Mouse (Mus musculus) spleen, postnatal 14 days (tissue): ENCODE data around the gene Tespa1.
"Not testable (repeated sequence)": the region's sequence is repeated elsewhere in the genome, so short reads cannot be mapped to it uniquely, and the experiment has no call there.

Source experiments
- DNase-seq, 2 experiments: peaks; one replicate each; pipeline ENCODE4 v3.0.0; 2021 to 2022; ENCODE audit warnings: low spot score in 2 of 2

Gene Tespa1

DNA sequence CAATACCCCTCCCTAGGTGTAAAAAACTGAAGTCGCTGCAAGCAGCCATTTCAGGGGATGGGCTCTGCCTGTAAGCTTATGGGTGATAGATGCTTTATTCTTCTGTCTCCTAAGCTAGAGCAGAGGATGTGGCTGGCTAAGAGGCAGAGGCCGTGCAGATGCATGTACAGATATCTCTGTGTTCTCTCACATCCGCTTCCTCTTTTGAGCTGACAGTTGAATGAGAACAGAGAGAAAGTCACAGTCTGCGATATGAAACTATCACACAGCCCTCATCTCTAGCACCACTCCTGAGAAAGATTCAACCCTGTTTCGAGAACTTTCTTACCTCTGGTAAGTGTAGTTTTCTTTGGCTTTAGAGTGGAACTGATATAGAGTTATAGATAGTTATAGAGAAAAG is at the start of gene Tespa1:
Gene Tespa1 (plus strand): TSS at position 234 of the 400 bp plus-strand sequence.
- peak; percentile 10 to 11 for DNase-seq

DNA sequence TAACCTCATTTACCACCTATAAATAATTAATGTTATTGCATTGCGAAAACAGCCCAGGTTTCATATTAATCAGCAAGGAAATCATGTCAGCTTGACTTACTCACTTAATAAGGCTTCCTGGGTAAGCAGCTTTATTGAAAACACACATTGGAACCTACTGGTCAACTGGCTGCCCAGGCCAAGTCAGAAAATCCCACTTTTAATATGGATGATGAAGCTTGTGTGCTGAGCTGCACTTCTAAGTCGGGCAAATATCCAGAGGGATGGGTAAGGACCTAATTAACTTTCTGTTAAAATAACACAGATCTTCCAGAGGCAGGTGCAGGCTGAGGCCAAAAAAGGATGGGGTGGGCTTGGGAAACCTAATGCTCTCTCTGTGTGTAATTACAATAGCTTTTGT is 46.9 kb upstream of the Tespa1 start:
- DNase-seq, result no peak

DNA sequence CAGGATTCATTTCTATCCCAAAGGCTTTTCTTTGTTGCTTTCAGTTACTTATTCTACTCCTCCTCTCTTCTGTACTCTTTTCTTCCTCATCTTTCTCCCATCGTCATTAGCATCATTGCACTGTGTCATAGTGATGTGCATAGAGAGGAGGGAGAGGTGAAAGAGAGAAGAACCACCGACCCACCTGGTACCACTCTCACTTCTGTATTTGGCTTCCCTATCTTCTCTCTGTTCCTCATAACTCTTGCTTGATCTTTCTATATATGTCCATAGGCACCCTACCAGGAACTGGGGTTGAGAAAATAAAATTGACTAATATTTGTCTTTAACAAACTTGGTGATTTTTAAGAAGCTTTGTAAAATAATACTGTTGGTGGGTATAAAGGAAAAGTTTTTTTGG is 46.2 kb upstream of the Tespa1 start:
- DNase-seq, result no peak

DNA sequence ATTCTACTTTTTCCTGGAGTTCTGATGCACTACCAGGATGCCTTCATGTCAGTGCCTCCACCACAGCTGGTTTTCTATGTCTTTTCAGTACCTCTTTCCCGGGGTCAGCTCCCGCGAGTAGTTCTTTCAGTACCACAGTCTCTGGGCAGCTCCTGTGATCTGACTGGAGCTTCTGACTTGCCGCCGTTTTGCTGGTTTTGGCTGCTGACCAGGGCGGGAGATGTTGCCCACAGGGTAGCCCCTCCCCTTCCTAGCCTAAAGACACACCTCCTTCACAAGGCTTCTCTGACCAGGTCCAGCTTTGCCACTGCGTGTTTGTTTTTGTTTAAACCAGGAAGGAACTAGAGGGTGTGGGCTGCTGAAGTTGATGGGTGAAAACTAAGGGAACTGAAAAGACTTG is 42.6 kb upstream of the Tespa1 start, which contains the start of gene Neurod4:
Gene Neurod4 (minus strand): TSS at position 175 of the 400 bp plus-strand sequence.
- no peak for DNase-seq

DNA sequence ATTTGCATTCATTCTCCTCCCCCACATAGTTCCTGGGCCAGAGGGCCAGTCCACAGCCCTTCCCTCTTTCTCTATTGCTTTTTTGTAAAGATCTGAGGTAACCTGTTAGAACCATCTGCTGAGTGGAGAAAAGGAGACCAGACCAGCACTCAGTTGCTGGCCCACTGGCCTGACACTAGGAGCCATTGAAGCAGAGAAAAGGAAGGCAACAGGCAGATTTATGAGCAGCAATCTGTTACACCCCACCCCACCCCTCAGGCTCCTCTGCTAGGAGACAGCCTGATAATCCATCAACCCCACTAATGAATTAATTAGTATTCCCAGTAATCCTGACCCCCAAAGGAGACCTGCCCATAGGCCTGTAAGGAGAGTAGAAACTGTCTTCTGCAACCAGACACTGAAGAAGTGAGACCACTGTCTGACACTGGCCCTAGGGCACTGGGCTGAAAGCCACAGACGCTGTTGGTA is 40.7 kb upstream of the Tespa1 start:
- no peak for DNase-seq

DNA sequence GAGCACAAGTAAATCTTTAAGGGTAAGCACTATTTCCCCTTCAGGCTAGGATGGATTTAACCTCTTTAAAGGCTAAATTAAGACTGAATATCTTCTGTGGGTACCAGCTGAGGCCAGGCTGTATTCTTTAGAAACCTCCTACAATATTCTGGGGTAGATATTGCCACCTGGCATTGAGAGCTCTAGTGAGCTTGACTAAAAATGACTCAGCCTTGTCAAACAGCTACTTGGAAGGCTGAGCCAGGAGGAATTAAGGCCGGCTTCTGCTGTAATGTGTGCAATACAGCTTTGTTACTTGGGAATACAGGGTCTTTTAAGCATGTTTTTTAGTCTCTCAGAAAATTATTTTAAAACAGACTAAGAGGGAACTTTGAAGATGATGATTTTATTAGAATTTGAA is 35.5 kb upstream of the Tespa1 start:
- no peak for DNase-seq

DNA sequence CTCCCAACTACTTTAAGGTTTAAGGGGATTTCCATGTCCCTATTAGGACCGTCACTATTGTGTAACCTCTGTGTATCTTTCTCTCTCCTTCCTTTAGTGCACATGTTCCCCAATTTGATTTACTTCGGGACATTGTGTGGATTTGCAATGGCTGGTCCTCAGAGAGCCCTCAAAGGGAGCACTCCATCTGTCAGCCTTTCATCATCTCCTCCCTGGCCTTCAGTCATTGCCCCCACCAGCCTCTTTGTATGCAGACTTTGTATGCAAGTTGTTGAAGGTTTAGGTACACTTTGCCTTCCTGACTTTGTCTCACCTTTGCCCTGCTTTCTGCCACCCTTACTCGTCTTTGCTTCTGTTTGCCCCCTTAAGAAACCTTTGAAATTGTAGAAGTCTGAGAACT is 34.7 kb upstream of the Tespa1 start:
- DNase-seq, result no peak

DNA sequence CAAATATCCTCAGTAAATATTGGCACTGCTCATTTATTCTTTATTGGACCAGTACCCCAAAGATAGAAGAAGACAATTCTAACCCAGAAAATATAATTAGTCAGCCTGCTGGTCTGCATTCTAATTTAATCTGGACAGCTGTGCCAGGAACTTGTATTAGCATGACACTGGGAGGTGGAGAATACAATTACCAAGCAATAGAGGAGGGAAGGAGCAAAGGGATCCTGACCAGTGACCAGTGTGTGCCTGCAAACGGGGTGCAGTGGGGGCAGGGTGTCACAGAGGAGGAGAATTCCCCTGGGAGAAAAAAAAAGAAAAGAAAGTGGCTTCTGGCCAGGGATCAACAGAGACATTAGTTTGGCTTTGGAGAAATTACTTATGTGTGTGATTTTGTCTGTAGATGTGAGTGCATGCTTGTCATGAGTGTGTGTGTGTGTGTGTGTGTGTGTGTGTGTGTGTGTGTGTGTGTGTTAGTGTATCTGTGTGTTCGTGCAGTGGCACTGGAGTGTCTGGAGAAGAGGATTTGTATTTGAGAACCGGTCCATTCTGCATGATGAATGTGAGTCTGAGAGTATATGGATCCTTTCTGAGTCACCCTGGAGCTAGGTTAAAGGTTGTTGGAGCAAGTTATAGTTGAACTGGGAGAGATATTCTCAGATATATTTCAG is 28.8 kb upstream of the Tespa1 start:
- DNase-seq, result no peak

DNA sequence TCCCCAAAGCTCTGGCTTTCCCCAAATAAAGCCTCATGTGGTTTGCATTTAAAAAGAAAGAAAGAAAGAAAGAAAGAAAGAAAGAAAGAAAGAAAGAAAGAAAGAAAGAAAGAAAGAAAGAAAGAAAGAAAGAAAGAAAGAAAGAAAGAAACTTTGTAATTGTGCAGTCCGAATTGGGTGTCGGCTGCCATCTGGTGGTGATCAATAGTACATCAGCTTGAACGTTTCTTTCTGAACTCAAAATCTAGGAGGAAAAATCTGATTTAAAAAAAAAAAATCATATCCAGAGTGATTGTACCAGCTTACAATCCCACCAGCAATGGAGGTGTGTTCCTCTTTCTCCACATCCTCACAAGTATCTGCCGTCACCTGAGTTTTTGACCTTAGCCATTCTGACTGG is 23.9 kb upstream of the Tespa1 start:
- DNase-seq, result not testable (repeated sequence)

DNA sequence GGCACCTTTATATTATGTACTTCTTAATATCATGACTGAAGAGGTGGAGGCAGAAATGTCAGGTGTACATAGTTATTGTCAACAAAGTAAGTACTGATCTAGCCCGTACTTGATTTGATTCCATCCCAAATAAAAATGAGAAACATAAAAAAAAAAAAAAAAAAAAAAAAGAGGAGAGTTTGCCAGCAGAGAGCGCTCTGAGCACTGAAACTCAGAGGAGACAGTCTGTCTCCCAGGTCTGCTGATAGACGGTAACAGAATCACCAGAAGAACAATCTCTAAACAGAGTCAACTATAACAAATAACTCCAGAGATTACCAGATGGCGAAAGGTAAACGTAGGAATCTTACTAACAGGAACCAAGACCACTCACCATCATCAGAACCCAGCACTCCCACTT is 18.5 kb upstream of the Tespa1 start:
- DNase-seq, result not testable (repeated sequence)

DNA sequence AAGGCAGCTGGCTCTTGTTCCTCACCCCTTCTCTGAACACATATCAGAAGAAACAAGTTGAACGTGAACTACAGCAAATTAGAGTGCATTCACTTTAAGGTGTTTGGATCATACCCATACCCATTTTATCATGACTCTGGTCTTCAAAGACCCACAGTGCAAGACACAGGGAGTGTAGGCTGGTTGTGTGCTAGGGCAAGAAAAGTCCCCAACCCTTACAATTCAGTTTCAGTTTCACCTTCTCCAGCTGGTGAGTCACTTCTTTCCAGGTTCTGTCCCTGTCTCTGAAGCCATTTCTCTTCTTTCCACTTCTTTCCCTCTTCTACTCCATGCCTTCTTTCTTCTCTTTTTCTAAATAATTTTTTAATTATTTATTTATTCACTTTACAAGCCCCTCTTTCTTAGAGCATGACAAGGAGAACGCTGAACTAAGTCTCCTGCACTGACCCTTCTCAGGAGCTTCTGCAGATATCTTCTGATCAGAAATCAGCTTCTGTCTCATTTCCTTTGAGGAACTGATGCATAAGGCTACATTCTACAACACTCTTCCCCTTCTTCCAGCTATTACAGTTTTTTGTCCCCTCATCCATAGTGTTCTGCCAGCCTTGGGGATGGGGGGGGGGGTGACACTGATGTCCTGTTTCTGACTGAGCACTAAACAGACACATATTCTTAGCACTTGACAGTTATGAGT is 11.0 kb upstream of the Tespa1 start:
- DNase-seq, result no peak

DNA sequence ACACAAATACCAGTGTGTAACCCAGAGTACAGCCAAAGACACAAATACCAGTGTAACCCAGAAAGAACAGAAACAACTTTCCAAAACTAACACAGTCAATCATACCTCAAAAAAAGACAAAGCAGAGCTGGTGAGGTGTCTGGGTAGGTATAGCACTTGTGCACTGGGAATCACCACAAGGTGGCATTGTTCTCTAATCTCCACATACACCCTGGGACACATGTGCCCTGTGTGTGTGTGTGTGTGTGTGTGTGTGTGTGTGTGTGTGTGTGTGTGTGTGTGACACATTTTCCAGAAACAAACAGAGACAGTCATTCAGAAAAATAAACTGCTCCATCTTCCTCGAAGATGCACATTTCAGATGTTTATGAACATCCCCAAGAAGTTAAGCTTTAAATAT is 9.1 kb upstream of the Tespa1 start:
- DNase-seq, result no peak

DNA sequence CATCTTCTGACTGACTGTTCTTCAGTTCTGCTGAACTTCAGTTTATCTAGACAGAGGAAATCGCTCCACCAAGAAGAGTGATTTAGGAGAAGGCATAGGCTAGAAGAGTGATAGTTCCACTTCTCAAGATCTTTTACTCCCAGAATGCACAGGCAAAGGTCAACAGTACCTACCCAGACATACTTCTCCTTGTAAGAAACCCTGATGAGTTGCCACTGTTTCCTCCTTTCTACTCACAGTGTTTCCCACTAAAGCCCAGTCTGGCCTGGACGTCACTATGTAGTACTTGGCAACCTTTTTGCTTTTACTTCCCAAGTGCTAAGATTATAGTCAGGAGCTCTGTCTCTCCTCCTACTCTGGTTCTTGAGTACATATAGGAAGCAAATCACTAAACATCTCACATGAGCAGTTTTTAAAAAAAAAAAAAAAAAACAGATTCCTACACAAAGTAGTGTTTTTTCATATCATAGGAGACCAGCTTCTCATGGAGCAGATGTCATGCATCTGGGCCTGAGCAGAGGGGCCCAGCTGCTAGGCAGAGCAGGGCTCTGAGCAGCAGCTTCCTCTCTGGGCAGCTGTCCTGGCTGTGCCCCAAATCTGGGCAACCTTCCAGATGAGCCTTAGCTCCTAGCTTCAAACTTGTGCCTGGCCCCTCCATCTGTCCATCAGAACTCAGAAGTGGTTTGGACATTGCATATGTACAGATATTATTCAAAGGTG is 8.4 kb upstream of the Tespa1 start:
- no peak for DNase-seq

DNA sequence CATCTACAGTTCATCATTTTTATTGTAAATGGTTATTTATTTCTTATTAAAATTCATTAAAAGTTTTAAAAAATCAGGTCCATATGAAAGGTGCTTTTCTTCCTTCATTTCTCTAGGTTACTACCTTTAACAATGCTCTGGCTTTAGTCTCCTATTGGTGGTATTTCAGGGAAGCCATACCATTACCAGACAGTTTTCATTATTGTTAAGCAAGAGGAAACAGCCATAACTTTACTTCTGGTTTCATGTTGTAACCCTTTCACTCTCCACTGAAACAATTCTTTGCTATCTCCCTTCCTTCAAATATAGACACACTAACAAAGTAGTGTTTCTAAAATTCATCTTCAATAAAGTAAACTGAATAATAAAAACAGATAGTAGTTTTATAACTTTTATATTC is 6.8 kb upstream of the Tespa1 start:
- DNase-seq, result no peak

DNA sequence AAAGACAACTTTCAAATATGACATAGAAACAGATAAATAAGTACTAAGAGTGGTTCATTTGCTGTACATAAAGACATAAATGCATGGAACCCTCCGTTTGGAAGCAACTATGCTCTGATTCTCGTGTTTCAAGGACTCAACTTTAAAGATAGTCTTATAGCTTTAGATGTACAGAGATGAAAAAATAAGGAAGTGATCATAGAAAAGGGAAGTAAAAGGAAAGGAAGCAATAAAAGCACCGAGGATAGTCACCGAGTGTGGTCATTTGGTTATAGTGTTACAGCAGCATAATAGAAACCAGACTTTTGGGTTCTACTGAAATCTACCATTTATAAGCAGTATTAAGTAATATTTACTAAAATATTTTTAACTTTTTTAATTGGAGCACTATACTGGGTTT is 4.0 kb upstream of the Tespa1 start:
- DNase-seq, result no peak

DNA sequence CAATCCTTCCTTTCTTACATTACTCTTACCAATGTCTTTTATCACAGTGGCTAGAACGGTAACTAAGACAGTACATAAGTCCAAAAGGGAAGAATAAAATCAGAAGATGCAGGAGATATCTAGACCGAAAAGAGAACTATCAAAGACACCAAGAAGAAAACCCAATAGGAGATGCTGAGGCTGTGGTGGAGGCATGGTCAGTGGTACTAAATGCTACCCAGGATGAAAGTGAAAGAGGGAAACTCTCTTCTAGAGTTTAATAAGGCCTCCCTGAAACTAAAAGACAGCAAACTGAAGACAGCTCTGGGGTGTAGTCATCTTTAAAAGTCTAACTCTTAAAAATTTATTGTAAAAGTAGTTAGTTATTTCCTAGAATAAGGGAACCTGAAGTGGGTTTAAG is 2.0 kb upstream of the Tespa1 start:
- DNase-seq, result no peak

DNA sequence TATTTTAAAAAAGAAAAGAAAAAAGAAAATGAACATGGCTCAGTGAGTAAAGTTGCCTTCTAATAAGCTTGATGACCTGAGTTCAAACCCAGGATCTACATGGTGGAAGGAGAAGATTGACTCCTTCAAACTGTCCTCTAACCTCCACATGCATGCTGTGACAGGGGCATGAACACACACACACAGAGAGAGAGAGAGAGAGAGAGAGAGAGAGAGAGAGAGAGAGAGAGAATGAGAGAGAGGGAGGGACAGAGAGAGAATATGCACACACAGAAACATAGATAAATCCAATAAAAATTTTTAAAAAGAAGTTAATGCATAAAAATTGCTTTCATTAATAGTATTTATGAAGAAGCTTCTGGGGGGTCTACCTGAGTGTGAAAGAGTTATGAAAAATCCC is 608 bp upstream of the Tespa1 start:
- no peak for DNase-seq

DNA sequence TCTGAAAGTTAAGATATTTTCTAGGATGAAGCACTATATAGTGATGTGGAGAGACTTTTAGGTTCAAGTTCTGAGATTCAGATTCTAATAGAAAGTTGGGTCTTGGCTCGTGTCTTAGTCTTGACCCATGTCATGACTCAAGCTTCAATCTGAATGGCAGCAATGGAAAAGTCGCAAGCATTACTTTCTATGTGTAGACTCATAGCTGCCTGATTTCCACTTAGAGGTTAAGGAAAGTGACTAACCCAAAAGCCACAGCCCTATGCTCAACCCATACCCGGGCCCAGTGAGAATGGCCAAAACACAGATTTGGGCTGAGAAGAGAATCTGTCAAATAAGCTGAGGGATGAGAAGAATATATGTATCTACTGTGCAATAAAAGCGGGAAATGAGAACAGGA is 1.6 kb downstream of the Tespa1 start:
- no peak for DNase-seq

DNA sequence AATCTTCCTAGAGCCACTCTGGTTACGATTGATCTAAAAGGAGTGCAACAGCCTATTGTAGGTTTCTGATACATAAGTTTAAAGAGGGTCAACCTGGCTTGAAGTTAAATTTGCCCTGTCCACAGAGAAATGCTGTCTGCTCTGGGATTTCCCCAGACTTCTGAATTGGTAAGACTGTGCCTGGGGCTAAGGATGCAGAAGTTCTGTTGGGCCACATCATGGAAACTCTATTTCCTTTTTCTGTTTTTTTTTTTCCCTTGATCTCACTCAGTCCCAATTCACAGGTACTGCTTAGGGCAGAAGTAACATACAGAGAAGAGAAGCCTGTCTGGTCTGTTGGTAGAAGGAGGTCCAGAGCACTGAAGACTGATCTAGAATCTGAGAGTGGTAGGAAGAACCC is 8.0 kb downstream of the Tespa1 start:
- DNase-seq, result no peak

DNA sequence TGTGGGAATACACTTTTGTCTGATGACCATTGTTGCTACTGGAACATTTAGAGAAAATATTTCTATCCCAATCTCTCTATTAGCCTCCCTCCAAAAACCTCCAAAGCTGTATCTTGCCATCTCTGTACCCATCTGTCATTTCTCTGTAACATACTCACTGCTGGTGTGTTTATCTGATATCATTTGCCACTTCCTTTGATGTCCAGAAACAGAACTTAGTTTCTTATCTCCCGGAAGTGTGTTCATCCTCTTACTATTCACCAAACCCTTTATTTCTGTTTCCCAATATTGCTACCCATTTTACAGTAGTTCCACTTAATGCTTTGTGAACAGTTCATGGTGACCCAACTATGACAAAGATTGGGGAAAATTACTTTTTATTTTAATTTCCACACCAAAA is 13.7 kb downstream of the Tespa1 start:
- no peak for DNase-seq

DNA sequence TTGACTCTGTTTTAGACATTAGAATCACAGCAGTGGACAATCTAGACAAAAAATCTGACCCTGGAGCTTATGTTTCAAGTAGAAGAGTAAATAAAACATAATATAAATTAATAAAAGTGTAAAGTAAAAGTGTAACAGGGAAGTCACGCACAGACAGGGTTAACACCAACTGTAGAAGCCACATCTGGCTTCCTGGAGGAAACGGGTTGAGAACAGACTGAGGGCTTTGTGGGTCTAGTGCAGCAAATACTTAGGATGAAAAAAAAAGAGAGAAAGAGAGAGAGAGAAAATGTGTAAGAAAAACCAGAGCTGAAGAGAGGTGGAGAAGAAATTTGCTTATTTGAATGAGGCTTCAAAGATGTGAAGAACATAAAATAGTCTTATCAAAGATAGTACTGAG is 14.9 kb downstream of the Tespa1 start:
- no peak for DNase-seq

DNA sequence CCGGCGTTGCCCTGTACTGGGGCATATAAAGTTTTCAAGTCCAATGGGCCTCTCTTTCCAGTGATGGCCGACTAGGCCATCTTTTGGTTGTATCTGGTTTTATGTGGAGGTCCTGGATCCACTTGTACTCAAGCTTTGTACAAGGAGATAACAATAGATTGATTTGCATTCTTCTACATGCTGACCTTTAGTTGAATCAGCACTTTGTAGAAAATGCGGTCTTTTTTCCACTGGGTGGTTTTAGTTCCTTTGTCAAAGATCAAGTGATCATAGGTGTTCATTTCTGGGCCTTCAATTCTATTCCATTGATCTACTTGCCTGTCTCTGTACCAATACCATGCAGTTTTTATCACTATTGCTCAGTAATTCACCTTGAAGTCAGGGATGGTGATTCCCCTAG is 17.4 kb downstream of the Tespa1 start:
- DNase-seq, result not testable (repeated sequence)

DNA sequence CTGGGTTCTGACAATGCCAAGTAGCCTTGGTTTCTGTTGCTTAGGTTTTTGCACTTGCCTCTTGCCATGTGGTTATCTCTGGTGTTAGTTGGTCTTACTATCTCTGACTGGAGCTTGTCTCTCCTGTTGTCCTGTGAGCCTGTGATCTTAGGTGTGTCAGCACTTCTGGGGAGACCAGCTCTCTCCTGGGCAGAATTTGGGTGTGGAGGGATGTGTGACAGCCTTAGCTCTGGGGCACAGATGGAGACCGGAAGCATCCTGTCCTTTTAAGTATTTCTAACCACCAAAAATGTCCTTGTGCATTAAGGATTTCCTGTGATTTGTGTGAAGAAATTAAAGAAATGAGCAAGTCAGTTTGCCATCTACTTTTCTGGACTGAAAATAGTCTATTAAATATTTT is 21.4 kb downstream of the Tespa1 start:
- no peak for DNase-seq
